Mouse (Mus musculus): ENCODE results near the gene Scn2b.

The Scn2b gene

GRCm38 (mm10) chr9:45119954-45120530 is 2.5 kb downstream of the Scn2b start:
- no peak for DNase-seq (ENCODE audit: low spot score in 2 of 2)

DNA sequence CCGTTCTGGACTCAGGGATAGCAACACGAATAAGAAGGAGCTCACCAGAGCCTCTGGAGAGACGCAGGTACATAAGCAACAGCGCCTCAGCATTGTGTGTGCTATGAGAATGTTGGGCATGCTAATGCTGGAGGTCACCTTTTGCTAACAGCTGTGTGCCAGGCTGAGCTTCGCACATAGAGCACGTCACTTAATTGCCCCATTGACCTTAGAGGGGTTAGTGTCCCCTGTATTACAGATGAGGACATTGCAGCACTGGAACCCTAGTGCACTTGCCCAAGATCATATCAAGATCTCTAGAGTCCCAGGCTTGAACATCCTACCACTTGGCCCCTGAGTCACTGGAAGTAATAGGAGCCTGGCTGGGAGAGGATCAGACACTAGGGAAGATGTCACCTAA is 3.0 kb downstream of the Scn2b start:
- no peak for DNase-seq (ENCODE audit: low spot score in 2 of 2)

DNA sequence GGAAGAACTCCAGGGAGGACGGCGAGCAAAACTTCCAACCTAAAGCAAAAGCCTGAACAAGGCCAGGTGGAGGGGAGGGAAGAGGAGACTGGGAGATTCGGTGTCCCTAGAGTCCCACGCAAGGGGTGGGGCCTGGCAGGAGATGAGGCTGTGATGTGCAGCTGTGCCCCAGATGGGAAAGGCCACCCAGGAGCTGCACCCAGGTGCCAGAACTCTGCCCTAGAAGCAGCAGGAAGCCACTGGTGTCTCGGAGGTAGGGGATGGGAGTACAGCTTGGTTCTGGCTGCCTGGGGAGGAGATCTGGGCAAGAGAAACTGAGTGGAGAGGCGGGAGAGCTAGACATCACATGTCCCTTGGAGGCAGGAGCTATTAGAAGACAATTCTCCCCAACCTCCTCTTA is 3.4 kb downstream of the Scn2b start:
- DNase-seq (ENCODE audit: low spot score in 2 of 2): peak; percentile 81 to 87

DNA sequence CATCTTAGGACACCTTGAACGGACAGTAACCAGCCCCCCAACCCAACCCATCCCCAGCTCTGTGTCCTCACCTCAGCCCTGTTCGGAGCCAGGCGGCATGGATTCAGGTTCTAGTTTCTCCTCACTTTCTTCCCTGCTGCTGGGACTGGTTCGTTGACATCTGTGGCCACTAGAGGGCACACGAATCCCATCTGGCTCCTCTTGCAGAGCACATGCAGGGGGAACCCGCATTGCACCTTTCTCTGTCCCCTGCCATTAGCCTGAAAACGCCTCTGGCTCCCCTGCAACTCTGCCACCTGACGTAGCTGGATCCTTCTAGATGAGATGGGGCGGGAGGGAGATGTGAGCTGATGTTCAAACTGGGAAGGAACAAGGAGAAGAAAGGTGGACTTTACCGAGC is 4.2 kb downstream of the Scn2b start:
- peak; percentile 83 to 89 for DNase-seq (ENCODE audit: low spot score in 2 of 2)

- DNase-seq (ENCODE audit: low spot score in 2 of 2): peak; percentile 64 to 68
These were observed 4.7 kb downstream of the Scn2b start for GRCm38 (mm10) chr9:45122209-45122761.

- DNase-seq (ENCODE audit: low spot score in 2 of 2): no peak
These were observed 7.6 kb downstream of the Scn2b start for GRCm38 (mm10) chr9:45125211-45125610.

DNA sequence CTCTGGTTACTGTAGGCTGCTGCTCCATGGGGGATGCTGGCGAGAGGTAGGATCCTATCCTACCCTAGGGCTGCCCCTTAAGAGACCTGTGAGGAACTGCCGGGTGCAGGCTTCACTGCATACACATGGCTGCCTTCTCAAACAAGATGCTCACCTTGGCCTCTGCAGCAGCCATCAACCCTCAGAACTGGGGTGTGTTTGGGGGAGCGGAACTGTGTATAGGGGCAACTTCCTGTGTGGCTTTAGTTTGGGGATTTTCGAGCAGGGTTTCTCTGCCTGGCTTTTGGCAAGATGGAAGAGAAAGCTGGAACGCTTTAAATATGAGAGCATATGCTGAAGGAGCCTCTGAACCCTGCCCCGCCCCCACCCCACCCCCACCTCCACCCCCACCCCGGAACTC is 9.4 kb downstream of the Scn2b start:
- peak in 1 of 2 experiments; percentile 53 for DNase-seq (ENCODE audit: low spot score in 2 of 2)

GRCm38 (mm10) chr9:45130119-45130518 is 12.5 kb downstream of the Scn2b start:
- DNase-seq (ENCODE audit: low spot score in 2 of 2): no peak

- peak; percentile 54 to 77 for DNase-seq (ENCODE audit: low spot score in 2 of 2)
These were observed 16.1 kb downstream of the Scn2b start for GRCm38 (mm10) chr9:45133484-45134310.

DNA sequence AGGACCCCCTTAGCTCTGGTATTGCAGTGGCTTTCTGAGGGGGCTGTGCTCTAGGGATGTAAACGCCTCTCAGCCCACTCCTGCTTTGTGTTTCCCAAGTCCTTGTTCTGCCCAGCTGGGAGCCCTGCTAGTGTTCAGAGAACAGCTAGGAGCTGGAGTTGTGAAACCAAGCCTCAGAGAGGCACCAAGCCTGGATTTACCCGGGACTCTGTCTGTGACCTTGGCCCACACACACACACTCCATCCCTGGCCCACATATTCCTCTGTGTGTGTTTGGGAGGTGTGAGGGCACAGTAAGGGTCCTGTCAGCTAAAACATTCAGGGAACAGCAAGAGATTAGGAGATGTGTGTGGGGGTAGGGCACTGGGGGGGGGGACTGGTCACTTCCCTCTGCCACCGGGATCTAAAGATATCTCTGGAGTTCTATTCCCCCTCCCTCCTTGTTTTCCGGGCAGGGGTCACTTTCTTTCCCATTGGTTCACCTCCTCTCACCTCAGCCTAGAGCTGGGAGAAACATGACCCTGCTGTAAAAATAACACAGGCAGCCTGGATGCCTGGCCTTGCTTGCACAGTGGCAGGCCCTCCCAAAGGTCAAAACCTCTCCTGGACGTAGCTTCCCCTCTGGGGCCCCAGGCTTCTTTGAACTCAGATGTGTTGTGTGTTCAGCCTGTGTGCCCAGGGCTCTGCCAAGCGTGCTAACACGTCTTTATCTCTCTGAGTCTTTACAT is 19.0 kb downstream of the Scn2b start:
- no peak for DNase-seq (ENCODE audit: low spot score in 2 of 2)

- DNase-seq (ENCODE audit: low spot score in 2 of 2): peak; percentile 57 to 68
These were observed 20.8 kb downstream of the Scn2b start, which contains the start of gene Scn4b for GRCm38 (mm10) chr9:45138191-45139032. TSS of gene Scn4b (plus strand) at chr9:45138395.

- DNase-seq (ENCODE audit: low spot score in 2 of 2): no peak
These were observed 21.5 kb downstream of the Scn2b start for GRCm38 (mm10) chr9:45139082-45139481.

DNA sequence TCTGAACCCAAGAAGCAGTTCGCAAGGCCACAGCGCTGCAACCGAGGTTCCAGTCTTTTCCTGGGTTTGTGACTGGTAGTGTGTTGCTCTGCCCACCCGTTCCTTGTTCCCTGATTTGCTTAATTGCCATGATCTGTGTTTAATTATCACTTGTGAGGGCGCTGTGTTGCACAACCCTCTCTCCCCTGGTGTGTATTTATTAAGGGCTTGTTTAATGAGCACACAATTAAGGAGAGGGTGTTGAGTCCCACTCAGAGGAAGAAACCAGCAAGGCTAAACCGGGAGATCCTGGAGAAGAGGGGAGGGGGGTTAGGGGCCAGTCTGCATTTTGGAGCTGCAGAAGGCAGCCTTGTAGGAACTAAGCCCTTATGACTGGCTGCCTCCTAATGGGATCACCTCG is 23.4 kb downstream of the Scn2b start:
- no peak for DNase-seq (ENCODE audit: low spot score in 2 of 2)

DNA sequence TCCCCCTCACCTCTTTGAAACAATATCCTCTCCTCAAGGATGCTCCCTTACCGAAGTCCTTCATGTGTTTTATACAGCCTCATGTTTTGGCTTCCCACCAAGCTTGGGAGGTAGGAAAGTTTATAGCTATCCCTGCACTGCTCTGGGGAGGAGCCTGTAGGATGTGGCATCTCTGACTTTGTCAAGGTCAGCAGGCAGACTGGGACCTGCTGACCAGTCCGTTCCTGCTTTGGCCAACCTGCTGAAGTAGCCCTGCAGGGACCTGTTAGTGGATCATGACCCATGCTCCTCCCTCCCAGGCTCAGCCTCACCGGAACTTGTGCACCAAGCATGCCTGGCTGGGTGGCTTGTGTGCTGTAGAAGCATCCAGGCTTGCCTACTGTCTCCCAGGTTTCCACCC is 25.1 kb downstream of the Scn2b start:
- no peak for DNase-seq (ENCODE audit: low spot score in 2 of 2)

DNA sequence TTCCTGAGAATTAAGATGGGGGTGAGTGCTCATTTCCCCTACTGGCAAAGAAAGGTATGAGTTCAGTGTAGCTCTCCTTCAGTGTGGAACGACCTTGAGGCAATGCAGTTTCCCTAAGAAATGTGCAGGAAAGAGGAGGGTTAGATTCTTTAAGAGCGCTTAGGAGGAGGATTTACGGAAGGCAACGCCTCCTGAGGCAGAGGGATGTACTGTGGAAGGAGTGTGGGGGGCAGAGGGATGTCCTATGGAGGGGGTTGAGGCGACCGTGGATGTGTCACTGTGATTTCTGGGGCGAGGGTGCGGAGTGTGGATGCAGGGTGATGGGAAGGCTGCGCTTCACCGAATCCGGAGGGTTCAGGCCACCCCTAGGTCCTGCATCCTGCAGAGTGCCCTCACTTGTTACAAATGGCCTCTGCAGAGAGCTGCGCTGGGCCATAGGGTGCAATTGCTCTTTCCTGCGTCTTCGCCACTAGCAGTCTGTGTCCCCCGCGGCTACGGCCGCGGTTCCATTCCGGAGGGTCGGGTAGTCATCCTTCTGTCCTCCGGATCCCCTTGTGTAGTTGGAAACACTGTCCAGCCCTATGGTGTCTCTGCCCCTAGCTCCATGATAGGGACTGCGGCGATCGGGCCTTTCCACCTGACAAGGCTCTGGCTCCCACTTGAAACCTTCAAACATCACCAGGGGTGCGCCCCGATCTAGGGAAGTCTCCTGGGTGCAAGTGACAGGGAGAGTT is 28.1 kb downstream of the Scn2b start:
- no peak for DNase-seq (ENCODE audit: low spot score in 2 of 2)

DNA sequence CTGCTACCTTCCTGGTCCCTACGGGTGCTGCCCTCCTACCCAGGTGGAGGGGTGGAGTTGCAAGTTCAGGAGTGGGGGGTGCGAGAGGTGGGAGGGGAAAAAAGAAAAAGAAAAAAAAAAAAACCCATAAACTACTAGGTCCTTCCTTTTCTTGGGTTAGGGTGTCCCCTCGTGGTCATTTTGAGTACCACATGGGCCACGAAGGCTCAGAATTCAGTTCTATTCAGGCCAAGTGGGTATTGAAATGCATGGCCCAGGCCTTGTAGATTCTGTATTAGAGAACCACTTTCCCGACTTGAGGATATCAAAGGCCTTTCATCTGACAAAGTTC is 28.6 kb downstream of the Scn2b start:
- DNase-seq (ENCODE audit: low spot score in 2 of 2): peak; percentile 81 to 90

DNA sequence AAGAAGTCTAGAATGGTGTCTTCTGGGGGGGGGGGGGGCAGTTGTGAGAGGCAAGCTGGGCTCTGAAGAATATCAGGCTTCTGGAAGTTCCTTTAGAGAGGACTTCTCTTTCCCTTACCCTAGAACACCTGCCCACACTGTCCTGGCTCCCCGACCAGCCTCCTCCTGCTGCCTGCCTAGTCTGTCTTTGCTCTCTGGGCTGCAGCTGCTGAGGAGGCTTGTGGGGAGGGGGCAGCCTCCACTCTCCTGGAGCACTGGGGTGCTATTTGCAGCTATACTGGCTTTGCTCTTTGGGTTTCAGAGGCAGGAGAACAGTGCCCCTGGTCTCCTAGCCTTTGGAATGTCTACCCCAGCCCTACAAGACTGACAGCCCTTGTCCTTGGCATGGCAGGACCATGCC is 33.4 kb downstream of the Scn2b start:
- peak in 1 of 2 experiments; percentile 27 for DNase-seq (ENCODE audit: low spot score in 2 of 2)

GRCm38 (mm10) chr9:45153361-45153760 is 35.8 kb downstream of the Scn2b start:
- DNase-seq (ENCODE audit: low spot score in 2 of 2): peak; percentile 47 to 61

DNA sequence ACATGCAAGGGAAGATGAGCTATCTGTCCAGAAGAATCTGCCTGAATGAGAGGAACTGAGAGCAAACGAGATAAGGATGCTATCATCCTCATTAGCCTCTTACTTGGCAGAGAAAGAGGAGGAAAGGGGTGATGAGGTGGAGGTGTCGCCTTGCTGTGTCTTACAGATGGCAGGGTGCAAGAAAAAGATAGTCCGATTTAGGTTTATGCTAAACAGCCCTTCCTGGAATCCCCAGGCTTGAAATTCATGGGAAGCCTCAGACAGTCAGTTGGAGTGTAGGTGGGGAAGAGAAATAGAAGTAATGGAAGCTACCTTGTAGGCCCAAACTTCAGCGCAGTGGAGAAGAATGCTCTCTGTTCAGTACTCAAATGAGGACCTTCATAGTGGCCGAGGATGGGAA is 50.3 kb downstream of the Scn2b start:
- no peak for DNase-seq (ENCODE audit: low spot score in 2 of 2)

- DNase-seq (ENCODE audit: low spot score in 2 of 2): no peak
These were observed 52.6 kb downstream of the Scn2b start for GRCm38 (mm10) chr9:45170150-45170549.

- no peak for DNase-seq (ENCODE audit: low spot score in 2 of 2)
These were observed 53.6 kb downstream of the Scn2b start for GRCm38 (mm10) chr9:45171073-45171610.
